Mouse (Mus musculus): ENCODE results near the gene Hras. TPM values are rescaled to one million over a fixed set of nuclear protein-coding genes. Genes with fewer than 3 reads are reported as not detected.

Gene Hras
- polyA plus RNA-seq, 1 experiment, result 181 TPM

- Histone ChIP-seq H3K79me2 (ENCODE audit: control insufficient read depth, insufficient read depth) (no peaks in the 10 kb centered on the region), H3K36me3 (ENCODE audit: control insufficient read depth, insufficient read depth) (peaks cover 5% of the 10 kb centered on the region), H3K27me3 (ENCODE audit: control insufficient read depth, insufficient read depth, insufficient read length) (no peaks in the 10 kb centered on the region), H3K79me3 (ENCODE audit: low read depth) (no peaks in the 10 kb centered on the region), H3ac (ENCODE audit: control insufficient read depth, insufficient read length, low read depth) (no peak overlapping the region), H3K4me3 (ENCODE audit: insufficient read depth, poor library complexity, severe bottlenecking) (no peak overlapping the region)
- TF ChIP-seq MYOG (IDR thresholded peaks at IDR 0.05; ENCODE audit: control insufficient read depth, extremely low read depth, insufficient read length), result no peak
- TF ChIP-seq FOSL1 (IDR thresholded peaks at IDR 0.05; ENCODE audit: insufficient read depth, low read length, poor library complexity, severe bottlenecking), result no peak
- no peak for TF ChIP-seq CEBPB (IDR thresholded peaks at IDR 0.05; ENCODE audit: low read depth)
- no peak for TF ChIP-seq MAX (IDR thresholded peaks at IDR 0.05)
- no peak for TF ChIP-seq CTCF (IDR thresholded peaks at IDR 0.05; ENCODE audit: control insufficient read depth, insufficient read depth, insufficient read length)
- TF ChIP-seq MYOD1 (IDR thresholded peaks at IDR 0.05; ENCODE audit: control insufficient read depth, insufficient read length, low read depth), result no peak
- TF ChIP-seq USF1 (IDR thresholded peaks at IDR 0.05; ENCODE audit: low read depth), result no peak
These were observed 46.8 kb downstream of the Hras start for GRCm38 (mm10) chr7:141147044-141147443.

- no peaks in the 10 kb centered on the region for H3K27me3 ChIP-seq (ENCODE audit: control insufficient read depth, insufficient read depth, insufficient read length)
- H3K79me2 ChIP-seq (ENCODE audit: control insufficient read depth, insufficient read depth), result no peaks in the 10 kb centered on the region
- H3ac ChIP-seq (ENCODE audit: control insufficient read depth, insufficient read length, low read depth), result no peak overlapping the region
- no peaks in the 10 kb centered on the region for H3K79me3 ChIP-seq (ENCODE audit: low read depth)
- peaks cover 5% of the 10 kb centered on the region for H3K36me3 ChIP-seq (ENCODE audit: control insufficient read depth, insufficient read depth)
- no peak overlapping the region for H3K4me3 ChIP-seq (ENCODE audit: insufficient read depth, poor library complexity, severe bottlenecking)
- TF ChIP-seq MYOD1 (IDR thresholded peaks at IDR 0.05; ENCODE audit: control insufficient read depth, insufficient read length, low read depth), result no peak
- no peak for TF ChIP-seq FOSL1 (IDR thresholded peaks at IDR 0.05; ENCODE audit: insufficient read depth, low read length, poor library complexity, severe bottlenecking)
- TF ChIP-seq MYOG (IDR thresholded peaks at IDR 0.05; ENCODE audit: control insufficient read depth, extremely low read depth, insufficient read length), result no peak
- no peak for TF ChIP-seq MAX (IDR thresholded peaks at IDR 0.05)
- no peak for TF ChIP-seq CTCF (IDR thresholded peaks at IDR 0.05; ENCODE audit: control insufficient read depth, insufficient read depth, insufficient read length)
- no peak for TF ChIP-seq USF1 (IDR thresholded peaks at IDR 0.05; ENCODE audit: low read depth)
- no peak for TF ChIP-seq CEBPB (IDR thresholded peaks at IDR 0.05; ENCODE audit: low read depth)
These were observed 47.7 kb downstream of the Hras start for GRCm38 (mm10) chr7:141146043-141146595.

- Histone ChIP-seq H3K79me2 (ENCODE audit: control insufficient read depth, insufficient read depth) (no peaks in the 10 kb centered on the region), H3ac (ENCODE audit: control insufficient read depth, insufficient read length, low read depth) (no peak overlapping the region), H3K79me3 (ENCODE audit: low read depth) (no peaks in the 10 kb centered on the region), H3K4me3 (ENCODE audit: insufficient read depth, poor library complexity, severe bottlenecking) (no peak overlapping the region), H3K36me3 (ENCODE audit: control insufficient read depth, insufficient read depth) (peaks cover 5% of the 10 kb centered on the region), H3K27me3 (ENCODE audit: control insufficient read depth, insufficient read depth, insufficient read length) (no peaks in the 10 kb centered on the region)
- TF ChIP-seq MYOG (IDR thresholded peaks at IDR 0.05; ENCODE audit: control insufficient read depth, extremely low read depth, insufficient read length) (no peak), CEBPB (IDR thresholded peaks at IDR 0.05; ENCODE audit: low read depth) (no peak), CTCF (IDR thresholded peaks at IDR 0.05; ENCODE audit: control insufficient read depth, insufficient read depth, insufficient read length) (no peak), MAX (IDR thresholded peaks at IDR 0.05) (no peak)
These were observed 48.4 kb downstream of the Hras start for GRCm38 (mm10) chr7:141145403-141145802.

- TF ChIP-seq FOSL1 (IDR thresholded peaks at IDR 0.05; ENCODE audit: insufficient read depth, low read length, poor library complexity, severe bottlenecking) (no peak), MYOD1 (IDR thresholded peaks at IDR 0.05; ENCODE audit: control insufficient read depth, insufficient read length, low read depth) (no peak), CEBPB (IDR thresholded peaks at IDR 0.05; ENCODE audit: low read depth) (no peak), USF1 (IDR thresholded peaks at IDR 0.05; ENCODE audit: low read depth) (no peak), CTCF (IDR thresholded peaks at IDR 0.05; ENCODE audit: control insufficient read depth, insufficient read depth, insufficient read length) (no peak), MAX (IDR thresholded peaks at IDR 0.05) (no peak), MYOG (IDR thresholded peaks at IDR 0.05; ENCODE audit: control insufficient read depth, extremely low read depth, insufficient read length) (no peak)
- Histone ChIP-seq H3K36me3 (ENCODE audit: control insufficient read depth, insufficient read depth) (peaks cover 5% of the 10 kb centered on the region), H3ac (ENCODE audit: control insufficient read depth, insufficient read length, low read depth) (no peak overlapping the region), H3K79me2 (ENCODE audit: control insufficient read depth, insufficient read depth) (no peaks in the 10 kb centered on the region), H3K4me3 (ENCODE audit: insufficient read depth, poor library complexity, severe bottlenecking) (no peak overlapping the region), H3K27me3 (ENCODE audit: control insufficient read depth, insufficient read depth, insufficient read length) (no peaks in the 10 kb centered on the region), H3K79me3 (ENCODE audit: low read depth) (no peaks in the 10 kb centered on the region)
These were observed 49.2 kb downstream of the Hras start for GRCm38 (mm10) chr7:141144650-141145049.

GRCm38 (mm10) chr7:141143861-141144260 lies 49.9 kb downstream of the Hras start:
- Histone ChIP-seq H3K4me3 (ENCODE audit: insufficient read depth, poor library complexity, severe bottlenecking) (no peak overlapping the region), H3K79me3 (ENCODE audit: low read depth) (no peaks in the 10 kb centered on the region), H3K27me3 (ENCODE audit: control insufficient read depth, insufficient read depth, insufficient read length) (no peaks in the 10 kb centered on the region), H3ac (ENCODE audit: control insufficient read depth, insufficient read length, low read depth) (no peak overlapping the region), H3K79me2 (ENCODE audit: control insufficient read depth, insufficient read depth) (no peaks in the 10 kb centered on the region), H3K36me3 (ENCODE audit: control insufficient read depth, insufficient read depth) (peaks cover 5% of the 10 kb centered on the region)
- TF ChIP-seq MYOD1 (IDR thresholded peaks at IDR 0.05; ENCODE audit: control insufficient read depth, insufficient read length, low read depth), result no peak
- no peak for TF ChIP-seq CEBPB (IDR thresholded peaks at IDR 0.05; ENCODE audit: low read depth)
- no peak for TF ChIP-seq MAX (IDR thresholded peaks at IDR 0.05)
- no peak for TF ChIP-seq MYOG (IDR thresholded peaks at IDR 0.05; ENCODE audit: control insufficient read depth, extremely low read depth, insufficient read length)
- no peak for TF ChIP-seq FOSL1 (IDR thresholded peaks at IDR 0.05; ENCODE audit: insufficient read depth, low read length, poor library complexity, severe bottlenecking)
- no peak for TF ChIP-seq CTCF (IDR thresholded peaks at IDR 0.05; ENCODE audit: control insufficient read depth, insufficient read depth, insufficient read length)
- no peak for TF ChIP-seq USF1 (IDR thresholded peaks at IDR 0.05; ENCODE audit: low read depth)

- H3K36me3 ChIP-seq (ENCODE audit: control insufficient read depth, insufficient read depth), result peaks cover 5% of the 10 kb centered on the region
- no peak overlapping the region for H3K4me3 ChIP-seq (ENCODE audit: insufficient read depth, poor library complexity, severe bottlenecking)
- no peaks in the 10 kb centered on the region for H3K79me2 ChIP-seq (ENCODE audit: control insufficient read depth, insufficient read depth)
- H3K27me3 ChIP-seq (ENCODE audit: control insufficient read depth, insufficient read depth, insufficient read length), result no peaks in the 10 kb centered on the region
- H3K79me3 ChIP-seq (ENCODE audit: low read depth), result no peaks in the 10 kb centered on the region
- no peak overlapping the region for H3ac ChIP-seq (ENCODE audit: control insufficient read depth, insufficient read length, low read depth)
- TF ChIP-seq MYOD1 (IDR thresholded peaks at IDR 0.05; ENCODE audit: control insufficient read depth, insufficient read length, low read depth), result no peak
- peak; percentile 45 for TF ChIP-seq CTCF (IDR thresholded peaks at IDR 0.05; ENCODE audit: control insufficient read depth, insufficient read depth, insufficient read length)
- no peak for TF ChIP-seq CEBPB (IDR thresholded peaks at IDR 0.05; ENCODE audit: low read depth)
- no peak for TF ChIP-seq MAX (IDR thresholded peaks at IDR 0.05)
- no peak for TF ChIP-seq MYOG (IDR thresholded peaks at IDR 0.05; ENCODE audit: control insufficient read depth, extremely low read depth, insufficient read length)
- TF ChIP-seq FOSL1 (IDR thresholded peaks at IDR 0.05; ENCODE audit: insufficient read depth, low read length, poor library complexity, severe bottlenecking), result no peak
- no peak for TF ChIP-seq USF1 (IDR thresholded peaks at IDR 0.05; ENCODE audit: low read depth)
These were observed 50.7 kb downstream of the Hras start for GRCm38 (mm10) chr7:141143112-141143511.
